Mouse (Mus musculus): ENCODE measurements around the gene Tysnd1.

- TF ChIP-seq CTCF (IDR thresholded peaks at IDR 0.05 in 2 of 3, conservative IDR thresholded peaks at IDR 0.05 in 1 of 3; ENCODE audit: control insufficient read depth in 1 of 3, insufficient read depth in 1 of 3, low read depth in 2 of 3, low read length in 3 of 3, poor library complexity in 1 of 3, severe bottlenecking in 1 of 3) (no peak), POLR2A (IDR thresholded peaks at IDR 0.05; ENCODE audit: control insufficient read depth in 1 of 2, insufficient read depth in 1 of 2, low read depth in 1 of 2, low read length in 2 of 2, poor library complexity in 1 of 2) (no peak), GATA1 (IDR thresholded peaks at IDR 0.05; ENCODE audit: low read depth, low read length) (no peak)
Observed at GRCm38 (mm10) chr10:61661887-61662286, 33.4 kb upstream of the Tysnd1 start.
